Mouse (Mus musculus) midbrain, embryonic 13.5 days (tissue): Measurements from ENCODE around the gene Zswim3. TPM values are rescaled to one million over a fixed set of nuclear protein-coding genes. Genes with fewer than 3 reads are reported as not detected.
A peak's percentile ranks its signal among the peaks of the same experiment; 100 is the strongest.

Experiments
- ATAC-seq: fragments of 200-750 bp; cut with Nextera tagmentation; 2 replicates; pipeline ENCODE4 v1.8.0; 2017; ENCODE audit warnings: mild to moderate bottlenecking, moderate TSS enrichment, moderate library complexity
- H3K27ac ChIP-seq: fragments of 300-500 bp; sonication (generic); 2 replicates; pipeline ENCODE4 v1.5.1; 2015; ENCODE audit warnings: inconsistent platforms, mild to moderate bottlenecking, moderate library complexity
- H3K27me3 ChIP-seq: fragments of 300-500 bp; sonication (generic); 2 replicates; pipeline ENCODE4 v1.6.1; 2015; ENCODE audit warnings: mild to moderate bottlenecking, inconsistent platforms
- H3K36me3 ChIP-seq: fragments of 300-500 bp; sonication (generic); 2 replicates; pipeline ENCODE4 v1.6.1; 2015; ENCODE audit warnings: mild to moderate bottlenecking, inconsistent platforms
- H3K4me1 ChIP-seq: fragments of 300-500 bp; sonication (generic); replicated peaks from 2 replicates; pipeline ENCODE4 v1.6.1; 2015; ENCODE audit warnings: inconsistent platforms
- H3K4me2 ChIP-seq: fragments of 300-500 bp; sonication (generic); replicated peaks from 2 replicates; pipeline ENCODE4 v1.6.1; 2015; ENCODE audit warnings: moderate library complexity, mild to moderate bottlenecking, inconsistent platforms
- H3K4me3 ChIP-seq: fragments of 300-500 bp; sonication (generic); replicated peaks from 2 replicates; pipeline ENCODE4 v1.5.1; 2015; ENCODE audit warnings: mild to moderate bottlenecking, inconsistent platforms
- H3K9ac ChIP-seq: fragments of 300-500 bp; sonication (generic); replicated peaks from 2 replicates; pipeline ENCODE4 v1.6.1; 2015; ENCODE audit warnings: mild to moderate bottlenecking, inconsistent platforms
- H3K9me3 ChIP-seq: fragments of 300-500 bp; sonication (generic); 2 replicates; pipeline ENCODE4 v1.6.1; 2016; ENCODE audit warnings: mild to moderate bottlenecking, inconsistent platforms
- WGBS: fragments of 180-500 bp; shearing (Covaris S2); methylation state at CpG from one replicate; pipeline ENCODE4 v1.1.7; 2015; 5-methylcytosine and 5-hydroxymethylcytosine counted together
- polyA plus RNA-seq: library from polyadenylated mRNA; unstranded; fragments of >200 nt; fragmentation: Nextera tagmentation; extraction: Ambion mirVana; gene quantifications from 2 replicates; pipeline ENCODE4 v1.2.1, GENCODE M21; 2015

Gene Zswim3
- 15.2 and 15.5 TPM in 2 replicates for polyA plus RNA-seq

DNA sequence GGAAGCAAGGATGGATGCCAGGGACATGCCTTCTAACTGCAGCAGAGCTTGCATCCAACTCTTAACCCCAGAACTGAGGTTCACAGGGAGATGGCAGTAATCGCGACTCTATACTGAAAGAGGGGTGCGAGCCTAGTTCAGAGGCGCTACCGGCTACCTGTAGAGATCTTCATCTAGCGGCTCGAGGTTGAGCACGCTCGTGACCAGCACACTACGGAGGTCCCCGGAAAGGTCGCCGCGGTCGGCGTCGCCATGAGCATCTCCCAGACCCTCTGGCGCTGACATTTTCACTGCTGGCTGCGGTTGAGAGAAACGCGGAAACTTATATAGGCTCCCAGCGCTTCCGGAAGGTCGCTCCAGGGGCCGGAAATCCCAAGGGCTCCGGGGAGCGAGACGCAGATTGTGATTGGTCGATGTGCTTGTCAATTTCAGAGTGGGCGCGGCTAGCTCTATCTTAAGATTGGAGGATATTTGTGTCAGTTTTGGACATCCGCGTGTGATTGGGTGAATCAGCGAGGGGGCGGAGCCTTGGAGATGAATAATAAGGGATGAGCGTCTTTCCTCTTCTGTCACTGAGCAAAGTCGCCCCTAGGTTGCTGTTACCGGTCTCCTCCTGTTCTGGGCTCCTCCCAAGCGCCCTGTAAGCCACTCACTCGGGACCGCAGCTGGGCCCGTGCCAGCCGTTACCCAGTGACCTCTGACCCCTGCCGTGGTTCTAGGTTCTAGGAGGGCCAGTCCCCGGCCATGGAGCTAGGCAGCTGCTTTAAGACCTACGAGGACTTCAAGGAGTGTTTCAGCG is at the start of gene Zswim3, which contains the start of gene Acot8:
Zswim3 (plus strand) TSS at position 566 of the 799 bp plus-strand sequence.
Acot8 (minus strand) TSS at position 350 of the 799 bp plus-strand sequence.
- peaks cover 38% of the 10 kb centered on the region for H3K4me1 ChIP-seq
- H3K9ac ChIP-seq: peak within 1 kb of the TSS; percentile 82
- H3K27me3 ChIP-seq: no peaks in the 10 kb centered on the region
- peak within 1 kb of the TSS; percentile 85 for H3K4me3 ChIP-seq
- WGBS: under 1% methylated on average over 47 of the region's 47 CpGs
- peak; percentile 97 for ATAC-seq
- H3K36me3 ChIP-seq: peaks cover 38% of the 10 kb centered on the region
- peak within 1 kb of the TSS; percentile 90 for H3K27ac ChIP-seq
- H3K9me3 ChIP-seq: no peaks in the 10 kb centered on the region
- H3K4me2 ChIP-seq: peak within 1 kb of the TSS; percentile 77

- WGBS: 92% methylated on average over 11 of the region's 11 CpGs
- Histone ChIP-seq H3K4me1 (no peaks in the 10 kb centered on the region), H3K9me3 (no peaks in the 10 kb centered on the region), H3K27ac (no peak overlapping the region), H3K4me3 (no peak overlapping the region), H3K4me2 (no peak overlapping the region), H3K27me3 (no peaks in the 10 kb centered on the region), H3K36me3 (peaks cover 99% of the 10 kb centered on the region), H3K9ac (no peak overlapping the region)
- ATAC-seq: no peak
Measured at GRCm38 (mm10) chr2:164757841-164758240, 47.1 kb upstream of the Zswim3 start.

DNA sequence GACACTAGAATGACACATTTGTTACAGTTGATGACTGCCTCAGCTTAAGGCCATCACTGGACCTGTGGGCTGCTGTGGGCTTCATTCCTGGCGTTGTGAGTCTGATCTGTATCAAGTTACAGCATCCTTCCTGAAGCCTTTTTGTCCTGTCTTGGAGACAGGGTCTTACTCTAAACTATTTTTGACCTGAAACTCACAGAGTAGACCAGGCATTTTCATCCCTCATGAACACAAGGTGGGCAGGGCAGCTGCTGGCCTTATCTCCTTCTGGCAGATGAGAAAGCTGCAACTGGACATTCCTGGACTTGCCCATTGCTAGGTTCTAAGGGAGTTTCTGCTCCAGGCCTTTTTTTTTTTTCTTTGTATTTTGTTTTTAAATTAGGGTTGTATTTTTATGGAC is 46.2 kb upstream of the Zswim3 start:
- H3K9ac ChIP-seq: no peak overlapping the region
- peaks cover 99% of the 10 kb centered on the region for H3K36me3 ChIP-seq
- H3K27me3 ChIP-seq: no peaks in the 10 kb centered on the region
- H3K9me3 ChIP-seq: no peaks in the 10 kb centered on the region
- 70% methylated on average over 1 of the region's 1 CpGs for WGBS
- H3K4me1 ChIP-seq: no peaks in the 10 kb centered on the region
- H3K27ac ChIP-seq: no peak overlapping the region
- ATAC-seq: no peak
- H3K4me2 ChIP-seq: no peak overlapping the region
- no peak overlapping the region for H3K4me3 ChIP-seq

- ATAC-seq: no peak
- Histone ChIP-seq H3K4me1 (no peaks in the 10 kb centered on the region), H3K27ac (no peak overlapping the region), H3K27me3 (no peaks in the 10 kb centered on the region), H3K9me3 (no peaks in the 10 kb centered on the region), H3K4me3 (no peak overlapping the region), H3K4me2 (no peak overlapping the region), H3K36me3 (peaks cover 91% of the 10 kb centered on the region), H3K9ac (no peak overlapping the region)
- 92% methylated on average over 4 of the region's 4 CpGs for WGBS
Measured at GRCm38 (mm10) chr2:164760059-164760833, 44.7 kb upstream of the Zswim3 start.

DNA sequence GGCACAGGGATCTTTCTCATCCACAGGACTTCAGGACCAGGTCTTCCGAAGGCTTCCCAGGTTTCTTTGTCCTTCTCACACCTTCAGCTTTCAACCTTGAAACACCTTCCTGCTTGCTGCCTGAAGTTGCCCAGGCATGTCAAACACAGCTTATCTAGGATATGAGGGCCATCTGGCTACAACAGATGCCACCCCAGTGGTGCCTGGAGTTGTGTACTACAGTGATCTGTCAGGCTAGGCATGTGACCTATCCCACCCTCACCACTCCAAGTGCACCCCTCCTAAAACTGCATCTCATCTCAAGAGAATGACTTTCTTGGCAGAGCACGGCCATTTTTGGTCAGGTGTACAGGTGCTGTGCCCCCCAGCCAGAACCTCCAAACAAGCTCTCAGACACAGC is 43.4 kb upstream of the Zswim3 start:
- Histone ChIP-seq H3K9ac (no peak overlapping the region), H3K27ac (no peak overlapping the region), H3K36me3 (peaks cover 91% of the 10 kb centered on the region), H3K4me1 (no peaks in the 10 kb centered on the region), H3K9me3 (no peaks in the 10 kb centered on the region), H3K4me3 (no peak overlapping the region), H3K4me2 (no peak overlapping the region), H3K27me3 (no peaks in the 10 kb centered on the region)
- ATAC-seq: no peak
- 100% methylated on average over 2 of the region's 2 CpGs for WGBS

DNA sequence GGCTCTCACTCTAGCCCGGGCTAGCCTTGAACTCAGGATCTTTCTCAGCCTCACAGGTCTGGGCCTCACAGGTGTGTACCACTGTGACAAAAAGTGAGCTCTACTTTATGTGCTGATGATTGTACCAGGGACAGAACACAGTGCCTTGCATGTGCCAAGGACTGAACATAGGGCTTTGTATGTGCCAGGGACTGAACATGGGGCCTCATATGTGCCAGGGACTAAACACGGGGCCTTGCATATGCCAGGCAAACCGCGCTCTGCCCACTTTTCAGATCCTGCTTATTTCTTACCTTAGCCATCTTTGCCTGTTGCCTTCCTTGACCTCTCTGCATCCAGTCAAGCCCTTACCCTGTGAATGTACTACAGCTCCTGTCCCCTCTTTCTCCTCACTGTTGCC is 42.9 kb upstream of the Zswim3 start:
- no peak overlapping the region for H3K27ac ChIP-seq
- H3K4me2 ChIP-seq: no peak overlapping the region
- WGBS: 98% methylated on average over 4 of the region's 4 CpGs
- H3K36me3 ChIP-seq: peaks cover 91% of the 10 kb centered on the region
- H3K9me3 ChIP-seq: no peaks in the 10 kb centered on the region
- ATAC-seq: no peak
- H3K4me1 ChIP-seq: no peaks in the 10 kb centered on the region
- no peaks in the 10 kb centered on the region for H3K27me3 ChIP-seq
- H3K9ac ChIP-seq: no peak overlapping the region
- no peak overlapping the region for H3K4me3 ChIP-seq

- WGBS: 87% methylated on average over 7 of the region's 7 CpGs
- H3K4me1 ChIP-seq: no peaks in the 10 kb centered on the region
- no peaks in the 10 kb centered on the region for H3K9me3 ChIP-seq
- peaks cover 91% of the 10 kb centered on the region for H3K36me3 ChIP-seq
- H3K9ac ChIP-seq: no peak overlapping the region
- no peak overlapping the region for H3K4me3 ChIP-seq
- no peaks in the 10 kb centered on the region for H3K27me3 ChIP-seq
- H3K4me2 ChIP-seq: no peak overlapping the region
- H3K27ac ChIP-seq: no peak overlapping the region
- no peak for ATAC-seq
Measured at GRCm38 (mm10) chr2:164762593-164762992, 42.3 kb upstream of the Zswim3 start.

DNA sequence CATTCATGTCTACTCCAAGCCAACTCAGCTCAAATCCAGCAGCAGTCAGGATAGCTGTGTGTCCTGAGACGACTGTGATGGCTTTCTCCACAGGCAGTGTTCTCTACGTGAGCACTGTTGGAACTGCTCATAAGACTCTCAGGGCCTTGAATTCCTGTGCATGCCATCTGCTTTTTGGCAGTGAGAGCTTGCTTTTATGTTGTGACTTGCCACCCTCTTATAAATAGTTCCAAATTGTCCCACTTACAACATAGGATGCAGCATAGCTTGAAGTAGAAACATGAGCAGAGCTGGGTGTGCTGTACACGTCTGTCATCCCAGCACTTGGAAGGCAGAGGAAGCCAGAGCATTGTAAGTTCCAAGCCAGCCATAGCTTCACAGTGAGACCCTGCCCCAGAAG is 39.1 kb upstream of the Zswim3 start:
- H3K9ac ChIP-seq: no peak overlapping the region
- H3K4me2 ChIP-seq: no peak overlapping the region
- H3K27me3 ChIP-seq: no peaks in the 10 kb centered on the region
- WGBS: 90% methylated on average over 3 of the region's 3 CpGs
- H3K27ac ChIP-seq: no peak overlapping the region
- H3K9me3 ChIP-seq: no peaks in the 10 kb centered on the region
- H3K4me3 ChIP-seq: no peak overlapping the region
- no peak for ATAC-seq
- peaks cover 11% of the 10 kb centered on the region for H3K4me1 ChIP-seq
- peaks cover 68% of the 10 kb centered on the region for H3K36me3 ChIP-seq

DNA sequence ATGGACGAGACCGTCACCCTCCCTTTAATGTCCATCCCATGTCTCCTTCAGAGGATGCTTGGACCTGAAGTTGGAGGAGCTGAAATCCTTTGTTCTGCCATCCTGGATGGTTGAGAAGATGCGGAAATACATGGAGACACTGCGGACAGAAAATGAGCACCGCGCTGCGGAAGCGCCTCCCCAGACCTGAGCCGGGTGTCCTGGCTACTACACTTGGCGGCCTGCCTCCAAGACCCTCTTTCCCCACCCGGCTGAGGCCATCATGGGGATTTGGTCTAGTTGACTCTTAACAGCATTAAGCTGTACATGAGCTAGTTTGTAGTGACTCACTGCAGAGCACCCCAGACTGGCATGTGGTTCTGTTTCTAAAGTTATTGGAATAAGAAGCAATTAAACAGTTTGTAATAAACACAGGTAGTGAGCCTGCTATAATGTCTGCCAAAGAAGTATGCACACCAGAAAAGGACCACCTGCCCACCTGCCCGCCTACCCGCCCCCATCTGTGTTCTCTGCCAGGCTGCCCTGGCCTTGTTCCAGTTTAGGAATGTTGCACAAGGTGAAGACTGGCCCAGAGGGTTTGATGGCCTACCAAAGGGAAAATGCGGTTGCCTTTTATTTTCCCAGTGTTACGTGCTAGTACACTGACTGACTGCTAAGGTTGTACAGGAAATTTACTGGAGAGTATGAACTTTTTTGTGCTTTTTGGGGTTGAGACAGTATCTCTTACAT is 36.9 kb upstream of the Zswim3 start:
- no peak overlapping the region for H3K27ac ChIP-seq
- no peaks in the 10 kb centered on the region for H3K9me3 ChIP-seq
- no peaks in the 10 kb centered on the region for H3K27me3 ChIP-seq
- peaks cover 53% of the 10 kb centered on the region for H3K36me3 ChIP-seq
- no peak for ATAC-seq
- H3K4me3 ChIP-seq: no peak overlapping the region
- no peak overlapping the region for H3K9ac ChIP-seq
- H3K4me2 ChIP-seq: no peak overlapping the region
- peaks cover 26% of the 10 kb centered on the region for H3K4me1 ChIP-seq
- 96% methylated on average over 15 of the region's 15 CpGs for WGBS

DNA sequence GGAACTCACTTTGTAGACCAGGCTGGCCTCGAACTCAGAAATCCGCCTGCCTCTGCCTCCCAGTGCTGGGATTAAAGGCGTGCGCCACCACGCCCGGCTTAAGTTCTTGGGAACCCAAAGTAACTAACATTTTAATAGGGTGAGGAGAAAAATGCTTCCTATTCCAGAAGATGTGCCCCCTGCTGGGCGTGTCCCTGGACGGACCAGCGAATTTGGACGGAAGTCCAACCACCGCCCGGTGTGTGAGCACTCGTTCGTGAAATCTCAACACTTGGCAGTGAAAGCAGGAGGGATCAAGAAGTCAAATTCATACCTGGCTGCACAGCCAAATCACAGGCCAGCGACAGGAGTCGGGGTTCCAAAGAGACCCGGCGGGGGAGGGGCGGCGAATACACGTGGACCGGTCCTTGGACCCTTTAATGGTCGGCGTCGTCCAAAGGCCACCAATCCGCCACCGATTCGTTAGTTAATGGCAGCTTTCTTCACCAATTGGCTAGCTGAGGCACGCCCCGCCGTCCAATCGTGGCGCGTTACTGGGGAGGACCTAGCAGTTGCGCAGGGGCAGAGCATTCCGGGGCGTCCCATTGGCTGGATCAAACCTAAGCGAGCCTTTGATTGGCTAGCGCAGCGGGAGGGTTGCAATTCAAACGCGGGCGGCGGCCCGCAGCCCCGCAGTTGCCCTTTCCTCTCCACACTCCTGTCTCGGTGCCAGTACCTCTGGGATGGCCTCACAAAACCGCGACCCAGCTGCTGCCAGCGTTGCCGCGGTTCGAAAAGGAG is 35.5 kb upstream of the Zswim3 start, which contains the start of gene Ube2c:
Ube2c (plus strand) TSS at position 641 of the 780 bp plus-strand sequence.
- Histone ChIP-seq H3K27me3 (no peaks in the 10 kb centered on the region), H3K27ac (no peak within 1 kb of the TSS), H3K4me3 (peak within 1 kb of the TSS; percentile 86), H3K36me3 (peaks cover 46% of the 10 kb centered on the region), H3K4me2 (peak within 1 kb of the TSS; percentile 97), H3K4me1 (peaks cover 26% of the 10 kb centered on the region), H3K9me3 (no peaks in the 10 kb centered on the region), H3K9ac (peak within 1 kb of the TSS; percentile 71)
- 2% methylated on average over 53 of the region's 53 CpGs for WGBS
- peak; percentile 100 for ATAC-seq

GRCm38 (mm10) chr2:164770279-164770678 is 34.6 kb upstream of the Zswim3 start:
- Histone ChIP-seq H3K9me3 (no peaks in the 10 kb centered on the region), H3K4me2 (peak overlapping the region; percentile 97), H3K4me3 (peak overlapping the region; percentile 86), H3K4me1 (peaks cover 26% of the 10 kb centered on the region), H3K36me3 (peaks cover 39% of the 10 kb centered on the region), H3K27ac (no peak overlapping the region), H3K27me3 (no peaks in the 10 kb centered on the region), H3K9ac (peak overlapping the region; percentile 71)
- WGBS: 4% methylated on average over 15 of the region's 15 CpGs
- ATAC-seq: no peak
